ENCODE assay signal across 12 mouse cellular contexts in the genomic region with DNA sequence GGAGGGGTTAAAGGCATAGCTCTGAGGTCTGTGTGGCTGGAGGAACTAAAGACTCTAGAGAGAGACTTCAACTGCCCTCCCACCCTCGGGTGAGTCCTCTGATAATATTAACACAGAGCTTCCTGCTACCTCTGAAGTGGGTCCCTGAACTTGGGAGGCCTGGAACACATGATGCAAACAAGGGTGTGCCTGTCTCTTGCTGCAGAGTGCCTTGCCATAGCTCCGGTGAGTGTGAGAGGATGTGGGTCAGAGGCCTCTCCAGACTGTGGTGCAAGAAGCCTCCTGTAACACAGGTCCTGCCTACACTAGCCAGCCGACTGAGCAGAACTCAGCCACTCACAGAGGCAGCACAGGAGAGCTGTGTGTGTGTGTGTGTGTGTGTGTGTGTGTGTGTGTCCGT. TPM values are rescaled to one million over a fixed set of nuclear protein-coding genes. Genes with fewer than 3 reads are reported as not detected.
A peak's percentile ranks its signal among the peaks of the same experiment; 100 is the strongest.
DNase-seq lines count a peak whose midpoint lies in the region; ATAC-seq and TF ChIP-seq lines count a peak whose summit lies in the region.
"Had no signal": no experiment of that assay in that cellular context is flagged by ENCODE, and none has a peak within 500 bp of the region (broad histone marks: within the 10 kb centered on the region; RNA-seq: fewer than 3 reads in every experiment).

No protein-coding gene starts in this region.

- peak; percentile 63 for ATAC-seq in intestine, postnatal 0 days
- ATAC-seq in megakaryocyte, adult 5-6 weeks (ENCODE audit: poor library complexity, severe bottlenecking), result peak; percentile 81
- no peak for ATAC-seq in midbrain, postnatal 0 days (ENCODE audit: low FRiP score)
- ATAC-seq: forebrain, embryonic 15.5 days had no signal

- H3K36me3 ChIP-seq in intestine, postnatal 0 days (ENCODE audit: control insufficient read depth, insufficient read depth), result no peaks in the 10 kb centered on the region
- no peaks in the 10 kb centered on the region for H3K36me3 ChIP-seq in midbrain, postnatal 0 days (ENCODE audit: insufficient read depth, low read length)
- H3K36me3 ChIP-seq: forebrain, embryonic 15.5 days; heart, embryonic 13.5 days had no signal

- H3K9me3 ChIP-seq in intestine, postnatal 0 days (ENCODE audit: control insufficient read depth), result no peaks in the 10 kb centered on the region
- H3K9me3 ChIP-seq in midbrain, postnatal 0 days (ENCODE audit: low read length), result no peaks in the 10 kb centered on the region
- H3K9me3 ChIP-seq: forebrain, embryonic 15.5 days; heart, embryonic 13.5 days had no signal

- H3K27ac ChIP-seq in intestine, postnatal 0 days (ENCODE audit: low read depth, low read length), result no peak overlapping the region
- no peak overlapping the region for H3K27ac ChIP-seq in midbrain, postnatal 0 days (ENCODE audit: low read depth, low read length)
- H3K27ac ChIP-seq: forebrain, embryonic 15.5 days; heart, embryonic 13.5 days had no signal

- TF ChIP-seq CTCF in intestine, postnatal 0 days (IDR thresholded peaks at IDR 0.05; ENCODE audit: low read depth), result no peak
- TF ChIP-seq CTCF in midbrain, postnatal 0 days (IDR thresholded peaks at IDR 0.05), result no peak

- H3K27me3 ChIP-seq in intestine, postnatal 0 days (replicated peaks; ENCODE audit: control insufficient read depth, insufficient read depth, low read length), result no peaks in the 10 kb centered on the region
- H3K27me3 ChIP-seq in midbrain, postnatal 0 days (ENCODE audit: insufficient read depth, low read length), result no peaks in the 10 kb centered on the region
- H3K27me3 ChIP-seq: forebrain, embryonic 15.5 days; heart, embryonic 13.5 days had no signal

- no peak overlapping the region for H3K9ac ChIP-seq in intestine, postnatal 0 days (ENCODE audit: low read depth, low read length)
- no peak overlapping the region for H3K9ac ChIP-seq in midbrain, postnatal 0 days (replicated peaks; ENCODE audit: low read length, poor library complexity, severe bottlenecking)
- H3K9ac ChIP-seq: forebrain, embryonic 15.5 days; heart, embryonic 13.5 days had no signal

- no peak overlapping the region for H3K4me3 ChIP-seq in intestine, postnatal 0 days (ENCODE audit: low read depth, low read length)
- no peak overlapping the region for H3K4me3 ChIP-seq in midbrain, postnatal 0 days (ENCODE audit: low read depth, low read length)
- H3K4me3 ChIP-seq: forebrain, embryonic 15.5 days; heart, embryonic 13.5 days had no signal

- H3K4me2 ChIP-seq in intestine, postnatal 0 days (replicated peaks; ENCODE audit: low read depth), result no peak overlapping the region
- H3K4me2 ChIP-seq in midbrain, postnatal 0 days (ENCODE audit: low read depth, low read length, poor library complexity, severe bottlenecking), result no peak overlapping the region
- H3K4me2 ChIP-seq: forebrain, embryonic 15.5 days; heart, embryonic 13.5 days had no signal

- 23% methylated on average over 4 of the region's 4 CpGs for WGBS in intestine, postnatal 0 days
- 64% methylated on average over 4 of the region's 4 CpGs for WGBS in midbrain, postnatal 0 days

- DNase-seq in adrenal gland, postnatal 14 days, result peak; percentile 59
- no peak for DNase-seq in adrenal gland, postnatal 25 days
- peak; percentile 7 for DNase-seq in ES-CJ7 (ENCODE audit: low read depth, low spot score)
- no peak for DNase-seq in kidney, postnatal 14 days
- DNase-seq in midbrain, postnatal 0 days (ENCODE audit: low spot score), result no peak
- DNase-seq in kidney, adult 9 months, result no peak
- DNase-seq: embryo, embryonic 11 days; kidney, adult 11 months had no signal

- H3K4me1 ChIP-seq in intestine, postnatal 0 days (replicated peaks; ENCODE audit: control insufficient read depth, insufficient read depth, low read length), result no peaks in the 10 kb centered on the region
- H3K4me1 ChIP-seq in midbrain, postnatal 0 days (ENCODE audit: insufficient read depth, low read length), result no peaks in the 10 kb centered on the region

RNA-seq across cellular contexts. Expression of gene Onecut1, which starts 45.2 kb away (rescaled TPM):
- total RNA-seq in adrenal gland, postnatal 14 days (2021), result 0.19 and 7.6 TPM in 2 replicates
- not detected in 2 replicates for total RNA-seq in adrenal gland, postnatal 25 days (2021)
- 0.07 TPM in 1 of 2 replicates, not detected in the other for polyA plus RNA-seq in intestine, postnatal 0 days (2015; fragmentation: Nextera tagmentation; extraction: Ambion mirVana)
- total RNA-seq in megakaryocyte, adult 5-6 weeks (2015), result not detected in 2 replicates
- not detected in 2 replicates for total RNA-seq in megakaryocyte, adult 5-6 weeks (2017)
- 7.5 and 8.4 TPM in 2 replicates for total RNA-seq in midbrain, postnatal 0 days (2014; rRNA removed)
- polyA plus RNA-seq in midbrain, postnatal 0 days (2015; fragmentation: Nextera tagmentation; extraction: Ambion mirVana), result 3.8 and 5.0 TPM in 2 replicates

RNA-seq across cellular contexts. Expression of gene Fam214a, which starts 45.7 kb away (rescaled TPM):
- 80.4 and 93.0 TPM in 2 replicates for total RNA-seq in adrenal gland, postnatal 14 days (2021)
- 110 and 125 TPM in 2 replicates for total RNA-seq in adrenal gland, postnatal 25 days (2021)
- polyA plus RNA-seq in intestine, postnatal 0 days (2015; fragmentation: Nextera tagmentation; extraction: Ambion mirVana), result 5.1 and 5.7 TPM in 2 replicates
- 11.8 and 14.1 TPM in 2 replicates for total RNA-seq in megakaryocyte, adult 5-6 weeks (2015)
- 9.3 and 10.5 TPM in 2 replicates for total RNA-seq in megakaryocyte, adult 5-6 weeks (2017)
- 32.3 and 36.0 TPM in 2 replicates for total RNA-seq in midbrain, postnatal 0 days (2014; rRNA removed)
- polyA plus RNA-seq in midbrain, postnatal 0 days (2015; fragmentation: Nextera tagmentation; extraction: Ambion mirVana), result 18.2 and 18.9 TPM in 2 replicates

Comparison
In these comparisons a context has a peak if more than half of its experiments do, and no peak if none do; other contexts are left out.
1. DNase-seq: peak in adrenal gland, postnatal 14 days (single experiment) and ES-CJ7 (single experiment); none in adrenal gland, postnatal 25 days (single experiment), kidney, postnatal 14 days (single experiment), midbrain, postnatal 0 days (single experiment) and kidney, adult 9 months (single experiment).